Mouse (Mus musculus) embryonic facial prominence, embryonic 11.5 days (tissue): ENCODE data around the gene Bola2. TPM values are rescaled to one million over a fixed set of nuclear protein-coding genes. Genes with fewer than 3 reads are reported as not detected.

Source experiments
- ATAC-seq: fragments of 200-750 bp; cut with Nextera tagmentation; replicated peaks from 2 replicates; pipeline ENCODE4 v1.8.0; 2017; ENCODE audit warnings: low read depth; ENCODE audit not compliant: insufficient number of reproducible peaks, low FRiP score, low TSS enrichment
- DNase-seq: peaks from one replicate; pipeline ENCODE4 v3.0.0-alpha.2; 2015; ENCODE audit warnings: low spot score
- H3K27ac ChIP-seq: fragments of 300-500 bp; sonication (generic); replicated peaks from 2 replicates; pipeline ENCODE4 v1.5.1; 2014; ENCODE audit warnings: mild to moderate bottlenecking, low read depth, low read length, control low read depth
- H3K27me3 ChIP-seq: fragments of 300-500 bp; sonication (generic); 2 replicates; pipeline ENCODE4 v1.6.1; 2014; ENCODE audit warnings: mild to moderate bottlenecking, low read length, moderate library complexity, mixed read lengths; ENCODE audit not compliant: control insufficient read depth, insufficient read depth
- H3K36me3 ChIP-seq: fragments of 300-500 bp; sonication (generic); replicated peaks from 2 replicates; pipeline ENCODE4 v1.6.1; 2014; ENCODE audit warnings: low read depth, mild to moderate bottlenecking, low read length, moderate library complexity, mixed read lengths; ENCODE audit not compliant: control insufficient read depth, insufficient read depth
- H3K4me1 ChIP-seq: fragments of 300-500 bp; sonication (generic); 2 replicates; pipeline ENCODE4 v1.6.1; 2014; ENCODE audit warnings: low read length, mixed read lengths; ENCODE audit not compliant: control insufficient read depth, insufficient read depth
- H3K4me2 ChIP-seq: fragments of 300-500 bp; sonication (generic); 2 replicates; pipeline ENCODE4 v1.6.1; 2014; ENCODE audit warnings: low read depth, mild to moderate bottlenecking, control low read depth, low read length, moderate library complexity
- H3K4me3 ChIP-seq: fragments of 300-500 bp; sonication (generic); 2 replicates; pipeline ENCODE4 v1.5.1; 2014; ENCODE audit warnings: low read depth, low read length, control low read depth
- H3K9ac ChIP-seq: fragments of 300-500 bp; sonication (generic); replicated peaks from 2 replicates; pipeline ENCODE4 v1.6.1; 2014; ENCODE audit warnings: mild to moderate bottlenecking, control low read depth, low read length
- H3K9me3 ChIP-seq: fragments of 300-500 bp; sonication (generic); replicated peaks from 2 replicates; pipeline ENCODE4 v1.6.1; 2016; ENCODE audit warnings: mild to moderate bottlenecking, low read length, inconsistent platforms, mixed read lengths; ENCODE audit not compliant: control insufficient read depth
- WGBS: fragments of 180-500 bp; shearing (Covaris S2); extraction: QIAGEN DNeasy Blood & Tissue Kit; methylation state at CpG from one replicate; pipeline ENCODE4 v1.1.7; 2014; 5-methylcytosine and 5-hydroxymethylcytosine counted together
- polyA plus RNA-seq: library from polyadenylated mRNA; unstranded; fragments of >200 nt; fragmentation: Nextera tagmentation; extraction: Ambion mirVana; gene quantifications from 2 replicates; pipeline ENCODE4 v1.2.1, GENCODE M21; 2014

The Bola2 gene
- polyA plus RNA-seq, 1 experiment from 2014 or later: 143 TPM

GRCm38 (mm10) chr7:126659771-126660170 is 35.4 kb upstream of the Bola2 start:
- no peaks in the 10 kb centered on the region for H3K9me3 ChIP-seq
- H3K4me2 ChIP-seq: no peak overlapping the region
- no peak overlapping the region for H3K27ac ChIP-seq
- H3K9ac ChIP-seq: no peak overlapping the region
- H3K27me3 ChIP-seq: no peaks in the 10 kb centered on the region
- H3K36me3 ChIP-seq: no peaks in the 10 kb centered on the region; the same call in 1 of the 2 replicates
- ATAC-seq: no peak
- H3K4me1 ChIP-seq: no peaks in the 10 kb centered on the region
- H3K4me3 ChIP-seq: no peak overlapping the region
- DNase-seq: no peak
- 85% methylated on average over 3 of the region's 3 CpGs for WGBS

- WGBS: 61% methylated on average over 8 of the region's 8 CpGs
- no peak overlapping the region for H3K4me3 ChIP-seq
- H3K4me1 ChIP-seq: no peaks in the 10 kb centered on the region
- no peak for DNase-seq
- no peak overlapping the region for H3K9ac ChIP-seq
- H3K4me2 ChIP-seq: no peak overlapping the region
- H3K27ac ChIP-seq: no peak overlapping the region
- H3K27me3 ChIP-seq: no peaks in the 10 kb centered on the region
- no peaks in the 10 kb centered on the region for H3K9me3 ChIP-seq
- peaks cover 3% of the 10 kb centered on the region; the same call in 1 of the 2 replicates for H3K36me3 ChIP-seq
- no peak; the same call in 1 of the 2 replicates for ATAC-seq
Measured at GRCm38 (mm10) chr7:126663646-126664045, 31.6 kb upstream of the Bola2 start.

- no peak overlapping the region for H3K4me3 ChIP-seq
- no peaks in the 10 kb centered on the region for H3K27me3 ChIP-seq
- DNase-seq (no peak), ATAC-seq (no peak)
- WGBS: 94% methylated on average over 3 of the region's 3 CpGs
- H3K36me3 ChIP-seq: peaks cover 3% of the 10 kb centered on the region; the same call in 1 of the 2 replicates
- H3K9ac ChIP-seq: no peak overlapping the region
- no peaks in the 10 kb centered on the region for H3K9me3 ChIP-seq
- H3K4me2 ChIP-seq: no peak overlapping the region
- H3K4me1 ChIP-seq: no peaks in the 10 kb centered on the region
- no peak overlapping the region for H3K27ac ChIP-seq
Measured at GRCm38 (mm10) chr7:126665269-126665668, 29.9 kb upstream of the Bola2 start.

GRCm38 (mm10) chr7:126667495-126668090 is 27.6 kb upstream of the Bola2 start:
- Histone ChIP-seq H3K36me3 (peaks cover 7% of the 10 kb centered on the region; the same call in 1 of the 2 replicates), H3K4me2 (no peak overlapping the region), H3K4me3 (no peak overlapping the region), H3K27ac (no peak overlapping the region), H3K27me3 (no peaks in the 10 kb centered on the region), H3K4me1 (no peaks in the 10 kb centered on the region), H3K9me3 (no peaks in the 10 kb centered on the region), H3K9ac (no peak overlapping the region)
- WGBS: 87% methylated on average over 9 of the region's 9 CpGs
- no peak for DNase-seq
- ATAC-seq: no peak

- Histone ChIP-seq H3K9ac (no peak overlapping the region), H3K4me1 (no peaks in the 10 kb centered on the region), H3K4me2 (no peak overlapping the region), H3K27me3 (no peaks in the 10 kb centered on the region), H3K27ac (no peak overlapping the region), H3K36me3 (peaks cover 7% of the 10 kb centered on the region; the same call in 1 of the 2 replicates), H3K9me3 (no peaks in the 10 kb centered on the region), H3K4me3 (no peak overlapping the region)
- WGBS: 88% methylated on average over 5 of the region's 5 CpGs
- no peak for DNase-seq
- ATAC-seq: no peak
Measured at GRCm38 (mm10) chr7:126668452-126668851, 26.7 kb upstream of the Bola2 start.

- WGBS: 94% methylated on average over 3 of the region's 3 CpGs
- Histone ChIP-seq H3K9me3 (no peaks in the 10 kb centered on the region), H3K27ac (no peak overlapping the region), H3K4me2 (no peak overlapping the region), H3K27me3 (no peaks in the 10 kb centered on the region), H3K4me1 (no peaks in the 10 kb centered on the region), H3K9ac (no peak overlapping the region), H3K36me3 (peaks cover 7% of the 10 kb centered on the region; the same call in 1 of the 2 replicates), H3K4me3 (no peak overlapping the region)
- no peak for ATAC-seq
- DNase-seq: no peak
Measured at GRCm38 (mm10) chr7:126670152-126670551, 25.0 kb upstream of the Bola2 start.

- WGBS: 96% methylated on average over 9 of the region's 9 CpGs
- no peak overlapping the region for H3K4me2 ChIP-seq
- H3K36me3 ChIP-seq: 0 out of 2 replicates have a peak, but pooled peaks cover 4% of the 10 kb centered on the region
- H3K27ac ChIP-seq: no peak overlapping the region
- H3K9me3 ChIP-seq: no peaks in the 10 kb centered on the region
- no peak for DNase-seq
- no peaks in the 10 kb centered on the region for H3K27me3 ChIP-seq
- no peaks in the 10 kb centered on the region for H3K4me1 ChIP-seq
- H3K4me3 ChIP-seq: no peak overlapping the region
- no peak for ATAC-seq
- H3K9ac ChIP-seq: no peak overlapping the region
Measured at GRCm38 (mm10) chr7:126672111-126672510, 23.1 kb upstream of the Bola2 start.

GRCm38 (mm10) chr7:126675104-126675503 is 20.1 kb upstream of the Bola2 start:
- H3K36me3 ChIP-seq: 0 out of 2 replicates have a peak, but pooled peaks cover 4% of the 10 kb centered on the region

More at GRCm38 (mm10) chr7:126675104-126675503, 20.1 kb upstream of the Bola2 start:
- DNase-seq (no peak), ATAC-seq (no peak)
- Histone ChIP-seq H3K4me3 (no peak overlapping the region), H3K27ac (no peak overlapping the region), H3K9ac (no peak overlapping the region), H3K4me2 (no peak overlapping the region), H3K9me3 (no peaks in the 10 kb centered on the region), H3K27me3 (no peaks in the 10 kb centered on the region), H3K4me1 (no peaks in the 10 kb centered on the region)
- 93% methylated on average over 8 of the region's 8 CpGs for WGBS
